Mouse (Mus musculus): ENCODE results near the gene Cbr4.

DNA sequence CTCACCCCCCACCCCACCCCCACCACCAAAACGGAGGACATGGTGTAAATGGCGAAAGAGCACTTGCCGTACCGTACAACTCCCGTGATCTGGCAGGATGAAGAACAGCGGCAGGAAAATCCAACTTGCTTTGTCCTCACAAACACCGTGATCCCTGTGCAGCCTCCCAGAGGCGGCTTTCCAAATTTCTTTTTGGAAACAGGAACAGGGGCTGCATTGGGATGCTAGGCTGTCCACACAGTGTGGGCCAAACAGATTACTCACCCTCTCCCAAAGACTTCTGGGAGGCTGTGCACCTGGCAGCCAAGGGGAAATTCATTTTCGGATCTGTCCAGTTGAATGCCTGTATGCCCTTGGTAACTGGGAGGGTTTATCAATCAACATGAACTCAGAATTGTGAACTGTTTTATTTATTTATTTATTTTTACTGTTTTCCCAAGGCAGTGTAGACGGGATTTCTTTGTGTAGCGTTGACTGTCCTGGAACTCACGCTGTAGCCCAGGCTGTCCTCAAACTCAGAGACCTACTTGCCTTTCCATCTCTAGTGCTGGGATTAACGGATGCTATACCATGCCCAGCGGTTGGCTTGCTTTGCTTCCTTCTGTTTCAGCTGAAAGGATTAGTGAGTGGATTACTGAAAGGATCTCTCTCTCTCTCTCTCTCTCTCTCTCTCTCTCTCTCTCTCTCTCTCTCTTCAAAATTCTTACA lies 7.1 kb upstream of the Cbr4 start:
- no peak for TF ChIP-seq POLR2A (IDR thresholded peaks at IDR 0.05; ENCODE audit: low read depth, low read length)
- TF ChIP-seq CTCF (IDR thresholded peaks at IDR 0.05; ENCODE audit: extremely low read depth, insufficient read length, insufficient replicate concordance, low read depth, low read length) = no peak

Data from small intestine, adult 2 months (tissue).